Mouse (Mus musculus) cortical plate, adult 2 months (tissue): ENCODE measurements around the gene Osm.

Experiments
- CTCF ChIP-seq: fragments of 200-500 bp; IDR thresholded peaks from 2 replicates; pipeline ENCODE4 v1.5.1; 2011; ENCODE audit warnings: mild to moderate bottlenecking, control low read depth, low read length; ENCODE audit not compliant: insufficient read depth; ENCODE audit errors: extremely low read depth
- POLR2A ChIP-seq: fragments of 200-500 bp; IDR thresholded peaks from 2 replicates; pipeline ENCODE4 v1.6.1; 2011; ENCODE audit warnings: mild to moderate bottlenecking, low read length, control low read depth; ENCODE audit not compliant: insufficient read depth; ENCODE audit errors: extremely low read depth

GRCm38 (mm10) chr11:4235665-4236545, at the start of gene Osm:
- TF ChIP-seq CTCF (no peak), POLR2A (no peak)
